Mouse (Mus musculus) hindbrain, embryonic 12.5 days (tissue): ENCODE results near the gene Sod3. TPM values are rescaled to one million over a fixed set of nuclear protein-coding genes. Genes with fewer than 3 reads are reported as not detected.

Experiments used
- ATAC-seq: fragments of 200-750 bp; cut with Nextera tagmentation; 2 replicates; pipeline ENCODE4 v1.8.0; 2017; ENCODE audit warnings: moderate TSS enrichment; ENCODE audit not compliant: low FRiP score
- H3K27ac ChIP-seq: fragments of 300-500 bp; sonication (generic); 2 replicates; pipeline ENCODE4 v1.5.1; 2016; ENCODE audit warnings: mild to moderate bottlenecking
- H3K27me3 ChIP-seq: fragments of 300-500 bp; sonication (generic); 2 replicates; pipeline ENCODE4 v1.6.1; 2016; ENCODE audit warnings: mild to moderate bottlenecking
- H3K36me3 ChIP-seq: fragments of 300-500 bp; sonication (generic); 2 replicates; pipeline ENCODE4 v1.6.1; 2016; ENCODE audit warnings: mild to moderate bottlenecking
- H3K4me1 ChIP-seq: fragments of 300-500 bp; sonication (generic); 2 replicates; pipeline ENCODE4 v1.6.1; 2016
- H3K4me2 ChIP-seq: fragments of 300-500 bp; sonication (generic); replicated peaks from 2 replicates; pipeline ENCODE4 v1.6.1; 2016; ENCODE audit warnings: mild to moderate bottlenecking
- H3K4me3 ChIP-seq: fragments of 300-500 bp; sonication (generic); 2 replicates; pipeline ENCODE4 v1.5.1; 2016; ENCODE audit warnings: mild to moderate bottlenecking
- H3K9ac ChIP-seq: fragments of 300-500 bp; sonication (generic); 2 replicates; pipeline ENCODE4 v1.6.1; 2016; ENCODE audit warnings: mild to moderate bottlenecking, moderate library complexity
- H3K9me3 ChIP-seq: fragments of 300-500 bp; sonication (generic); replicated peaks from 2 replicates; pipeline ENCODE4 v1.6.1; 2016; ENCODE audit warnings: mild to moderate bottlenecking
- WGBS: fragments of 180-500 bp; shearing (Covaris S2); methylation state at CpG from one replicate; pipeline ENCODE4 v1.1.7; 2016; 5-methylcytosine and 5-hydroxymethylcytosine counted together
- polyA plus RNA-seq: library from polyadenylated mRNA; unstranded; fragments of >200 nt; fragmentation: Nextera tagmentation; extraction: Ambion mirVana; gene quantifications from 2 replicates; pipeline ENCODE4 v1.2.1, GENCODE M21; 2016

The Sod3 gene
- polyA plus RNA-seq: 0.46 and 0.70 TPM in 2 replicates

DNA sequence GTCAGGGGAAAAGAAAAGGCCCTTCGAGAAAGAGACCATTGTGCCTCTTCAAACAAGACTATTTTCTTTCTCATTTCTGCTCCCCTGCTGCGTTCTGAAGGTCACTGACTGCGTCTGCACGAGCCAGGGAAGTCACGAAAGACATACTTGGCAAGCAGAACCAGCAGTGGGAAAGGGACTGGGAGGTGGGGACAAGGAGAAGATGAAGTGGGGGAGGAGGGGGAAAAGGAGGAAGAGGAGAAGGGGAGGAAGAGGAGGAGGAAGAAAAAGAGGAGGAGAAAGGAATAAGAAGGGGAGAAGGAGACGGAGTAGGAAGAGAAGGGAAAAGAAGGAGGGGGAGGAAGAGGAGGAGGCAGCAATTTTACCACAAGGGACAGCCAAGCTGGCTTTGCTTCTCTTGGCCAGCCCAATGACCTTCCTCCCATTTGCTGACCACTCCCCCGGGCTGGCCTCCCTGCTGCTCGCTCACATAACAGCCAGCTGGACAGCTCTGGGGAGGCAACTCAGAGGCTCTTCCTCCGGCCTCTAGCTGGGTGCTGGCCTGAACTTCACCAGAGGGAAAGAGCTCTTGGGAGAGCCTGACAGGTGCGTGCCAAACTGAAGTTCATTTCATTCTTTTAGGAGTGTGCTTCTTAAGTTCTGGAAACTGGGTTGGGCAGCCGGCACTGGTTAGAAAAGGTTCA lies at the start of gene Sod3:
Gene Sod3, plus strand, starts transcription at position 324 of the 683 bp plus-strand sequence.
- Histone ChIP-seq H3K4me3 (no peak within 1 kb of the TSS), H3K4me1 (peaks cover 22% of the 10 kb centered on the region), H3K9ac (no peak within 1 kb of the TSS), H3K36me3 (no peaks in the 10 kb centered on the region), H3K9me3 (no peaks in the 10 kb centered on the region), H3K27ac (no peak within 1 kb of the TSS), H3K27me3 (peaks cover 6% of the 10 kb centered on the region; the same call in 1 of the 2 replicates), H3K4me2 (no peak within 1 kb of the TSS)
- WGBS: 17% methylated on average over 11 of the region's 11 CpGs
- ATAC-seq: no peak

DNA sequence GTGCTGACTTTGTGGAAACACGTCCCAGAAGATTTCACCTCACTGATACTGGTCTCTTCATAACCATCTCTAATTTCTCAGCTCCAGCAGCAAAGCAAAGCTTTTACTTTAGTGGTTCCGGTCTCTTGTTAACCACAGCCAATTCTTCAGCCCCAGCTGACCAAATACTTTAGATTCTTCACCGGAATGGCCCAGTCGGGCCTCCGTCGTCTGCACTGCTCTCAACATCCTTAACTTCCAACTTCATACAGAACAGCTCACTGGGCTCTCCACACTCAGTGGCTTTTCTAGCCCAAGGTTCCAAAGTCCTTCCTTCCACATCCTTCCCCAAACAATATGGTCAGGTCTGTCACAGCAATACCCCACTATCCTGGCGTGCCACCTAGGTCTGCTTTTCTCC lies 46.7 kb upstream of the Sod3 start:
- WGBS: 89% methylated on average over 7 of the region's 7 CpGs
- H3K27ac ChIP-seq: no peak overlapping the region
- no peaks in the 10 kb centered on the region for H3K36me3 ChIP-seq
- no peaks in the 10 kb centered on the region for H3K4me1 ChIP-seq
- H3K27me3 ChIP-seq: no peaks in the 10 kb centered on the region
- no peak overlapping the region for H3K9ac ChIP-seq
- no peak overlapping the region for H3K4me3 ChIP-seq
- no peak overlapping the region for H3K4me2 ChIP-seq
- H3K9me3 ChIP-seq: no peaks in the 10 kb centered on the region
- no peak for ATAC-seq

DNA sequence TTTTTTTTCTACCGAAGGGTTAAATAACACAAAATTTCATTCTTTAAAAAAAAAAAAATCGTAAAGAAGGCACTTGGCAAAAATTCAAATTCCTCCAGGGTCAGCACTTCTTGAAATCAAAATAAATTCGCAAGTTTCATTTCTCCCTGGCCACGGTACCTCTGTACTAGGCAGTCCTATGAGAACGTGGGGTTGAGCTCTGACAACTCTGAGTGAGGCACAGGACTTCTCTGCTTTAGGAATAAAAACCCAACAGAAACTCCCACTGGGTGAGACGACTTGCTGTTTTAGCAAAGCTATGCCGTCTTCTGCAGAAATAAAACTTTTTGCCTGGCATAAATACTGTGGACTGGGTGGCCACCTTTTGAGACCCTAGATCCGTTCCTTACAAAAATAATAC lies 44.1 kb upstream of the Sod3 start:
- Histone ChIP-seq H3K9me3 (no peaks in the 10 kb centered on the region), H3K36me3 (no peaks in the 10 kb centered on the region), H3K4me2 (no peak overlapping the region), H3K4me1 (no peaks in the 10 kb centered on the region), H3K27me3 (no peaks in the 10 kb centered on the region), H3K4me3 (no peak overlapping the region), H3K27ac (no peak overlapping the region), H3K9ac (no peak overlapping the region)
- ATAC-seq: no peak
- WGBS: 74% methylated on average over 8 of the region's 8 CpGs

DNA sequence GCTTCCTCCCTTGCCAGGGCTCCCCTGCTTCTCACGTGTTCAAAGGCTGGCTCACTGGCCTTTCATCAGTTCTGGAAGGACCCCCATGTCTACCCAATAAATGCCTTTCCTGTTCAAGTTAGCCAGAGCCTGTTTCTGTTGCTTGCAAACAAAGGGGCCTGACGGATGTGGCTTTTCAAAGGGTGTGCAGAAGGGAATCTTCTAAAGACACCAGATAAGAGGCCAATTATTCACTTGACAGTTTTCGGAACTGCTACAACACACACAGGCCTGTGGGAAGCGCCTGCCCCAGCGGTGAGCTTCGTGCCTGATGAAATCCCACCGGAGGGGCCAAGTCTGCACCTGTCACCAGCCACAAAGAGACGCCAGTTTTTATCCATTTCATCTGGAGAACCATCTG lies 31.5 kb upstream of the Sod3 start:
- WGBS: 24% methylated on average over 8 of the region's 8 CpGs
- H3K36me3 ChIP-seq: no peaks in the 10 kb centered on the region
- no peak for ATAC-seq

DNA sequence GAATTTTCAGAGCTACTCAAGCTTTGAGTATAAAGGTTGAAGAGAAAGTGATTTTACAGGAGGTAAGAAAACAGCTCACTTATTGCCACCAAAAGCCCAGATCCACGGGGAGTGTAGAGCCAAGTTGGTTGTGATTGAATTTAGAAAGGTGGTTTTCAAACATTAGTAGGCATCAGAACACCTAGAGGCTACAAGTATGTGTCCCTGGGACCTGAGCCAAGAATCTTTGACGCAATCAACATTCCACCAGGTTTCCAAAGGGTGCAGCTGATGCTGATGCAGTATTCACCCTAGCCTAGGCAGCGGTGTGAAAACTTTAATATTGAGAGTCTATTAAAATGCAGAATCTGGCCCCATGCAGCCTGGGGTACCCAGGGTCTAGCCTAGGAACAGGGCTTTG lies 28.0 kb upstream of the Sod3 start:
- Histone ChIP-seq H3K36me3 (no peaks in the 10 kb centered on the region), H3K27me3 (no peaks in the 10 kb centered on the region), H3K9me3 (no peaks in the 10 kb centered on the region), H3K27ac (no peak overlapping the region), H3K4me2 (no peak overlapping the region), H3K4me1 (peaks cover 4% of the 10 kb centered on the region; the same call in 1 of the 2 replicates), H3K4me3 (no peak overlapping the region), H3K9ac (no peak overlapping the region)
- WGBS: 83% methylated on average over 3 of the region's 3 CpGs
- ATAC-seq: no peak

More for the DNA sequence above, 31.5 kb upstream of the Sod3 start:
- Histone ChIP-seq H3K4me3 (no peak overlapping the region), H3K4me2 (no peak overlapping the region), H3K27ac (no peak overlapping the region), H3K27me3 (no peaks in the 10 kb centered on the region), H3K9ac (no peak overlapping the region), H3K4me1 (peaks cover 4% of the 10 kb centered on the region; the same call in 1 of the 2 replicates), H3K9me3 (no peaks in the 10 kb centered on the region)

DNA sequence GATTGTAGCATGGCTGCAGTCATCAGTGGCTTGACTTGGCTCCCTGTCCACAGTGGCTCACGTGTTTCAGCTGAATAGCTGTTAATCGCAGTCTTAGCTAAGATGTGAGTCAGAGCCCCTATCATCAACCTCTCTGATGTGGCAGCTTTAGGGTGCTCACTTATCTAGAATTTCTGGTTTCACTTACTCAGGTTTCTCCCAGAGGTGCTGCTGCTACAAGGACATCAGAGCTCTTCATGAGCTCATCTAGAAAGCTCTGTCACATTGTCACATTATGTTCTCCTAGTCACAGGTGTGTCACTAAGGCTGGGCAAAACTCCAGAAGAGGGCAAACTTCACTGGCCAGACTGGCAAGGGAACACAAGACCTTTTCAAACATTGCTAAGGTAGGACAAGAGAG lies 24.5 kb upstream of the Sod3 start:
- H3K27me3 ChIP-seq: no peaks in the 10 kb centered on the region
- H3K9me3 ChIP-seq: no peaks in the 10 kb centered on the region
- no peak overlapping the region for H3K4me3 ChIP-seq
- ATAC-seq: no peak
- H3K36me3 ChIP-seq: no peaks in the 10 kb centered on the region
- 89% methylated on average over 2 of the region's 2 CpGs for WGBS
- H3K27ac ChIP-seq: no peak overlapping the region
- H3K4me1 ChIP-seq: no peaks in the 10 kb centered on the region
- H3K4me2 ChIP-seq: no peak overlapping the region
- no peak overlapping the region for H3K9ac ChIP-seq

DNA sequence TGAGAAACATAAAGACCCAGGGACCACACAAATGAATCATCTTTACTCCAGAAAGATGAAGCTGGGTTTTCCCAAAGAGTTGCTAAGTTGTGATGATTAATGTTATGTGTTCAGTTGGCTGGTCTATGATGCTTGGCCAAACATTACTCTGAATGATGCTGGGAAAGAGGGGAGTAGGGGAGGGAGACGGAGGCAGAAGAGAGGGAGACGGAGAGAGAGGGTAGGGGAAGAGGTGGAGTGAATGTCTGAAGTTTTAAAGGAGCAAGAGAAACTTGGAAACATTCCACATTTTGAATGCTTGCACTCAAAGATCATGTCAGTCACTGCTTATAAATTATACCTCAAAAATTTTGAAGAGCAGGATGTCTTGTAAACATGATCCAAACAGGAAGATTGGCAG lies 16.7 kb upstream of the Sod3 start:
- Histone ChIP-seq H3K4me3 (no peak overlapping the region), H3K27ac (no peak overlapping the region), H3K4me1 (no peaks in the 10 kb centered on the region), H3K9me3 (no peaks in the 10 kb centered on the region), H3K27me3 (no peaks in the 10 kb centered on the region), H3K4me2 (no peak overlapping the region), H3K9ac (no peak overlapping the region), H3K36me3 (no peaks in the 10 kb centered on the region)
- no peak for ATAC-seq
- WGBS: 77% methylated on average over 2 of the region's 2 CpGs

DNA sequence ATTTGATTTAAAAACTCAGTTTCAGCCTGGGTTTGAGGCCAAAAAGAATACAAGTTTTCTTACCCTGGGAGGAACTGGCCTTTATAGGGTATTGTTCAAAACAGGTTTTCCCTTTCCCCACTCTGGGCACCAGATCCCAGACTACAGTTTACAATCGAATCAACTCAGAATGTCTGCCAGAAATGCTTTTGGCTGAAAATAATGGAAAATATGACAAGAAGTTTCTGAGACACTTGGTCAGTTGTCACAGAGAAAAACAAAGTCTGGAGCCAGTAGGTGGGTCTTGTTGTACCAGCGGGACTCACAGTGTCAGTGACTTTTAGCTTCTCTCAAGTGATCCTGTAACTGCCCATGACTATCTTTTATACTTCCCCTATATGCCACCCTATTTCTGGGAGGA lies 13.1 kb upstream of the Sod3 start:
- H3K9ac ChIP-seq: no peak overlapping the region
- H3K27ac ChIP-seq: no peak overlapping the region
- H3K4me3 ChIP-seq: no peak overlapping the region
- WGBS: 85% methylated on average over 2 of the region's 2 CpGs
- H3K27me3 ChIP-seq: no peaks in the 10 kb centered on the region
- H3K4me2 ChIP-seq: no peak overlapping the region
- no peaks in the 10 kb centered on the region for H3K9me3 ChIP-seq
- no peaks in the 10 kb centered on the region for H3K36me3 ChIP-seq
- ATAC-seq: no peak
- H3K4me1 ChIP-seq: no peaks in the 10 kb centered on the region

DNA sequence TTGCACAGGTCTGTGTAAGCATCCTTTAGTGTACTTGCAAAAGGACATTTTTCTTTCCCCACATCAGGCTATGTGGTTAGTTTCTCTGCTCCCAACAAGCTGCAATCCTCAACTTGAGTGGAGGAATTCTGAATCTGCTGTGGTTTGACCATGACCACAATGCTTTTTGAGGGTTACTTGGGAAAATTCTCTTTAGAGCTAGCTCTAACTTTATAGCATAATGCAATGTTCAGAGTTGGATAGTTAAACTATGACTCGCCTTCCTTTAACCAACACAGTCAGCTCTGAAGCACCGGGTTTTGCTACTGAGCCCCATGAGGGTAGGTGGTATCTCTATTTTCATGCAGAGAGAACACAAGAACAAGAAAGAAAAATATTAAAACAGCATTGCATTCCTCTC lies 12.0 kb upstream of the Sod3 start:
- Histone ChIP-seq H3K9ac (no peak overlapping the region), H3K27me3 (no peaks in the 10 kb centered on the region), H3K4me1 (no peaks in the 10 kb centered on the region), H3K27ac (no peak overlapping the region), H3K36me3 (no peaks in the 10 kb centered on the region), H3K4me2 (no peak overlapping the region), H3K9me3 (no peaks in the 10 kb centered on the region), H3K4me3 (no peak overlapping the region)
- 89% methylated on average over 2 of the region's 2 CpGs for WGBS
- no peak for ATAC-seq

DNA sequence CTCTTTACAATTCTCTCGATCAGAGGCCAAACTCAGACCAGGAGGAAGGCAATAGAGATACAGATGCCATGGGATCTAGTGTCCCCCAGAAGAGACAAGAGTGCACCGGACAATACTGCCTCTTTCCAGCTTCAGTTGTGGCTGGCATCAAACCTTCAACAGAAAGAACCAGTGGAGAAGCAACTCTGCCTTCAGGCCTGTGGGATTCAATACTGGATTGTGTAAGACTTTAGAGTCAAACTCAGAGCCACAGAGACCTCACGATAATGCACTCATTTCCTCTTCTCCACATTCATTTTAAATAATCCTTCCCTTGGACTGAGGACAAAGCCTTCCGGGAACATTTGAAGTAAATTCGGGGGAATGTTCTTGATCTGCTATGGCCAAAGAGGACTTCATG lies 10.9 kb upstream of the Sod3 start:
- Histone ChIP-seq H3K4me3 (no peak overlapping the region), H3K27ac (no peak overlapping the region), H3K4me2 (no peak overlapping the region), H3K9ac (no peak overlapping the region), H3K9me3 (no peaks in the 10 kb centered on the region), H3K36me3 (no peaks in the 10 kb centered on the region), H3K4me1 (no peaks in the 10 kb centered on the region), H3K27me3 (no peaks in the 10 kb centered on the region)
- 90% methylated on average over 5 of the region's 5 CpGs for WGBS
- ATAC-seq: no peak

DNA sequence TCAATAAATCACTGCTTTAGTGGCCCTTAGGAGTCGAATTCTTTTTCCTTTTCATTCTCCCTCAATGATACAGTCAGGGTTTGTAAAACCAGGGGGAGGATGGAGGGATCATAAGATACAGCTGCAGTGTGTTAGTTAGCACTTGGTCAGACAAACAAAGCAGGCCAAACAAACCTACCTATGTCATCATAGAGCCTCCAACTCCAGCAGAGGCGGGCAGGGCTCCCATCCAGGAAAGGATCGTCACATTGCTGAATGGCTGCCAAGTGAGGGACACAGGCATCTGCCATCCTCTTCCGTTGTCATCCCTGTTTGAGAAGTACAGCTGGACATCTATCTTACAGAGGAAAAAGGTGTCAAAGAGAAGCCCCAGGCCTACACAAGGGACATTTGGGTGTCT lies 9.2 kb upstream of the Sod3 start:
- no peak for ATAC-seq
- Histone ChIP-seq H3K4me2 (no peak overlapping the region), H3K36me3 (no peaks in the 10 kb centered on the region), H3K9me3 (no peaks in the 10 kb centered on the region), H3K4me1 (no peaks in the 10 kb centered on the region), H3K4me3 (no peak overlapping the region), H3K27ac (no peak overlapping the region), H3K27me3 (no peaks in the 10 kb centered on the region), H3K9ac (no peak overlapping the region)
- WGBS: 87% methylated on average over 4 of the region's 4 CpGs

DNA sequence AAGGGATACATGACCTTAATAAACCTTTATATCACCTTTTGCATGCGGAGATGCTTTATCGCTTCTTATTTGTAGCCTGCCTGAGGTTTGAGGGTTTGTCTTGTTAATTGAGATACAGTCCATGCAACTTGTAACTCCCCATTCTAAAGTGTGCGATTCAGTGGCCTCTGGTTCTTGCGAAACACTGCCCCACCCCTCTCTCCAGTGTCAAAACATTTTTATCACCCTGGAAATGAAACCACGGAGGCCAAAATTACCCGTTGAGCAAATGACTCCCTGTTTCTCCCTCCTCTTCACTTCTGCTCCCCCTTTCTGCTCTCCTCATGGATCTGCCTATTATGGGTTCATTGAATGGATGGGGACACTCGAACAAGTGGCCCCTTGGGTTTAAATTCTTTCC lies 8.0 kb upstream of the Sod3 start:
- Histone ChIP-seq H3K4me3 (no peak overlapping the region), H3K4me2 (no peak overlapping the region), H3K9me3 (no peaks in the 10 kb centered on the region), H3K27me3 (no peaks in the 10 kb centered on the region), H3K27ac (no peak overlapping the region), H3K9ac (no peak overlapping the region), H3K36me3 (no peaks in the 10 kb centered on the region), H3K4me1 (peaks cover 3% of the 10 kb centered on the region; the same call in 1 of the 2 replicates)
- WGBS: 87% methylated on average over 7 of the region's 7 CpGs
- no peak for ATAC-seq

DNA sequence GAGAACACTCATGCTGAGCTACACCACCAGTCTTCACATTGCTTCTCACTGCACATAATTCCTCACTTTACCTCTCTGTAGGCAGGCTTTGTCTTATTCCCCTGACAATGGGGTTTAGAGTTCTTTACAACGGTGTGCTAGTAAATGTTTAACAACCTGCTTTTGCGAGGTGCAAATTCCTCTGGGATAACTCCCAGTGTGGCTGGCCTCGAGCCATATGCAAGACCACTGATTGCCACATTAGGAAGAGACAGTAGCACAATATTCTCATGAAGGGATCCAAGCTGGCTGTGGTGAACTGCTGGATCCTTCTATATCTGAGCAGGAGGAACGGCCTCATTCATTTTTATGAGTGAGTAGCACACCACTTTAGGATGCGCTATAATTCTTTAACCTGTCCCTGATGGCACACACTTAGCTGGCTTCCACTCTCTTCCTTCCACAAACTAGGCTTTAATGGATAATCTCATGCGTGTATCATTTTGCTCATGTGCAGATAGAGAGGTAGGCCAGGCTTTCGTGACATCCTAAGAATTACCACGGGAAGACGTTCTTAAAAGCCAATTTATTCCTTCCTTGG lies 6.3 kb upstream of the Sod3 start:
- H3K9ac ChIP-seq: no peak overlapping the region
- no peaks in the 10 kb centered on the region for H3K9me3 ChIP-seq
- WGBS: 74% methylated on average over 9 of the region's 9 CpGs
- no peak overlapping the region for H3K4me2 ChIP-seq
- no peak for ATAC-seq
- H3K4me1 ChIP-seq: peaks cover 6% of the 10 kb centered on the region; the same call in 1 of the 2 replicates
- no peaks in the 10 kb centered on the region for H3K36me3 ChIP-seq
- no peak overlapping the region for H3K27ac ChIP-seq
- no peak overlapping the region for H3K4me3 ChIP-seq
- no peaks in the 10 kb centered on the region for H3K27me3 ChIP-seq
